Mouse (Mus musculus) E14TG2a.4 (cell line): ENCODE results near the gene Maff.

Experiments used
- CTCF ChIP-seq: conservative IDR thresholded peaks from 2 replicates; pipeline ENCODE4 v1.5.1; 2014; ENCODE audit warnings: low read length
- POU5F1 ChIP-seq: IDR thresholded peaks from 2 replicates; pipeline ENCODE4 v1.6.1; 2014; ENCODE audit warnings: low read length, borderline replicate concordance

DNA sequence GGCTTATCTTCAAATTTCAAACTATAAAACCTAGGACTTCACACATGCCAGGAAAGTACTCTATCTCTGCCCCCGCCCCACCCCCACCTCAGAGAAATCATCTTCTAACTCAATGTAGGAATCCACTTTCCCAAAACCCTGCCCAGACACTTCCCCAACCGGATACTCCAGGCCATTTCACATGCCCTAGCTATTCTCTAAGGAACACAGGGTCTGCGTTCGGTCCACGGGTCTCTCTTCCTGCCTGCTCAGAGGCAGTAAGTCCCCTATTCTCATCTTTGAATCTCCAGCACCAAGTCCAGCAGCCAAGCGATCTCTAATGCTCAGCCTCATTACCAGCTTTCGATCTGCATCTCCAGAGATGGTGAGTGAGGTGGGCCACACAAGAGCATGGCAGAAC, 33.2 kb downstream of the Maff start:
- TF ChIP-seq CTCF (no peak), POU5F1 (no peak)
